Mouse (Mus musculus): ENCODE measurements around the gene Lemd2. TPM values are rescaled to one million over a fixed set of nuclear protein-coding genes. Genes with fewer than 3 reads are reported as not detected.

Lemd2 gene
- total and polyA plus RNA-seq, 3 experiments: 46.8 to 59.7 TPM; not detected in 1

DNA sequence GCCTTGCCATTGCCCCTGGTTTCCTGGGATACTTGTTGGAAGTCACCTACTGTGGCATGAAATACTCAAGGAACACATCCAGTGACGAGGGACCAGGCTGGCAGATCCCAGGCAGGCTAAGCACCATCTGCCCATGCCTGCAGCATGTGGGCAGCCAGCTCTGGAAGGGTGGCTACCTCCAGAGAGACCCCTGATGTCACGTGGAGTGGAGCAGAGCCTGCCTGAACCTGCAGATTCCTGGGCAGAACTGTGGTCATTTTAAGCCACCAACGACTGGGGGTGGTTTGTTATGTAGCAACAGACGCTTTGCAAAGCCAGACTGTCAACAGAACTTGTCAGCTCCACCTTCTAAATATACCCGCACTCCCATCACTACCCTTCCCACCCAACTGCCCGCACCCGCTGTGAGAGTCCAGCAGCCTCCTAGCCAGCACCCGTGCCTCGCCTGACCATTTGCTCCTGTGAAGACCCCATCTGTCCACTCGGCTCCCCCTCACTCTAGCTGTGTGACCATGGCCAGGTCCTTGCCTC, 41.6 kb upstream of the Lemd2 start:
- no peak overlapping the region for H3K4me3 ChIP-seq (ENCODE audit: control insufficient read depth in 1 of 2, insufficient read depth in 1 of 2, low read depth in 2 of 2, low read length in 2 of 2)
- TF ChIP-seq SIN3A (IDR thresholded peaks at IDR 0.05; ENCODE audit: low read length) (no peak), MXI1 (IDR thresholded peaks at IDR 0.05; ENCODE audit: low read depth, low read length) (no peak), TAL1 (IDR thresholded peaks at IDR 0.05; ENCODE audit: low read length) (no peak), MAX (IDR thresholded peaks at IDR 0.05; ENCODE audit: low read length) (no peak), CHD2 (IDR thresholded peaks at IDR 0.05; ENCODE audit: low read length) (no peak), KAT2A (conservative IDR thresholded peaks at IDR 0.05; ENCODE audit: low read depth, low read length) (no peak), ZKSCAN1 (IDR thresholded peaks at IDR 0.05; ENCODE audit: low read depth, low read length) (no peak), POLR2AphosphoS2 (IDR thresholded peaks at IDR 0.05; ENCODE audit: low read length) (no peak), UBTF (IDR thresholded peaks at IDR 0.05; ENCODE audit: borderline replicate concordance, insufficient read depth, low read depth, low read length) (no peak), ZNF384 (IDR thresholded peaks at IDR 0.05; ENCODE audit: low read depth, low read length) (no peak)
- H3K79me2 ChIP-seq (ENCODE audit: control insufficient read depth, insufficient read depth, low read length, poor library complexity): no peaks in the 10 kb centered on the region
- no peaks in the 10 kb centered on the region for H3K27me3 ChIP-seq (ENCODE audit: control insufficient read depth in 1 of 2, insufficient read depth in 2 of 2, low read length in 2 of 2)
- H3K9me3 ChIP-seq (replicated peaks; ENCODE audit: insufficient read depth, low read length): no peaks in the 10 kb centered on the region
- no peak overlapping the region for H3K9ac ChIP-seq (ENCODE audit: control insufficient read depth, low read depth, low read length, poor library complexity, severe bottlenecking)
- H3K4me1 ChIP-seq (ENCODE audit: control insufficient read depth in 1 of 2, insufficient read depth in 2 of 2, low read length in 2 of 2): no peaks in the 10 kb centered on the region
- H3K36me3 ChIP-seq (ENCODE audit: control insufficient read depth in 1 of 2, insufficient read depth in 2 of 2, low read length in 2 of 2): no peaks in the 10 kb centered on the region
- DNase-seq (ENCODE audit: low read depth, low spot score): no peak
- H3K27ac ChIP-seq (ENCODE audit: control insufficient read depth, low read depth, low read length): no peak overlapping the region

- H3K4me1 ChIP-seq (ENCODE audit: control insufficient read depth in 1 of 2, insufficient read depth in 2 of 2, low read length in 2 of 2): no peaks in the 10 kb centered on the region
- no peaks in the 10 kb centered on the region for H3K27me3 ChIP-seq (ENCODE audit: control insufficient read depth in 1 of 2, insufficient read depth in 2 of 2, low read length in 2 of 2)
- TF ChIP-seq CTCF (IDR thresholded peaks at IDR 0.05 in 2 of 3, conservative IDR thresholded peaks at IDR 0.05 in 1 of 3; ENCODE audit: control insufficient read depth in 1 of 3, insufficient read depth in 1 of 3, low read depth in 2 of 3, low read length in 3 of 3, poor library complexity in 1 of 3, severe bottlenecking in 1 of 3) (no peak), TAL1 (IDR thresholded peaks at IDR 0.05; ENCODE audit: low read length) (no peak), USF1 (IDR thresholded peaks at IDR 0.05; ENCODE audit: low read depth, low read length) (no peak), KAT2A (conservative IDR thresholded peaks at IDR 0.05; ENCODE audit: low read depth, low read length) (no peak), MAX (IDR thresholded peaks at IDR 0.05; ENCODE audit: low read length) (no peak), JUND (IDR thresholded peaks at IDR 0.05; ENCODE audit: low read depth, low read length) (no peak), POLR2AphosphoS2 (IDR thresholded peaks at IDR 0.05; ENCODE audit: low read length) (no peak), NELFE (IDR thresholded peaks at IDR 0.05; ENCODE audit: low read depth, low read length) (no peak), MEF2A (IDR thresholded peaks at IDR 0.05; ENCODE audit: extremely low read depth, insufficient replicate concordance, low read depth, low read length, poor library complexity, severe bottlenecking) (no peak), CHD1 (IDR thresholded peaks at IDR 0.05; ENCODE audit: low read depth, low read length) (no peak)
- H3K4me3 ChIP-seq (ENCODE audit: control insufficient read depth in 1 of 2, insufficient read depth in 1 of 2, low read depth in 2 of 2, low read length in 2 of 2): no peak overlapping the region
- H3K9me3 ChIP-seq (replicated peaks; ENCODE audit: insufficient read depth, low read length): no peaks in the 10 kb centered on the region
- no peak for DNase-seq (ENCODE audit: low read depth, low spot score)
- H3K36me3 ChIP-seq (ENCODE audit: control insufficient read depth in 1 of 2, insufficient read depth in 2 of 2, low read length in 2 of 2): no peaks in the 10 kb centered on the region
- no peak overlapping the region for H3K9ac ChIP-seq (ENCODE audit: control insufficient read depth, low read depth, low read length, poor library complexity, severe bottlenecking)
- no peak overlapping the region for H3K27ac ChIP-seq (ENCODE audit: control insufficient read depth, low read depth, low read length)
- no peaks in the 10 kb centered on the region for H3K79me2 ChIP-seq (ENCODE audit: control insufficient read depth, insufficient read depth, low read length, poor library complexity)
Observed at GRCm38 (mm10) chr17:27244912-27245311, 40.6 kb upstream of the Lemd2 start.
